ENCODE assay signal across 9 mouse cellular contexts in genomic region chr5:103936906-103937589, GRCm38 (mm10). TPM values are rescaled to one million over a fixed set of nuclear protein-coding genes. Genes with fewer than 3 reads are reported as not detected.
DNase-seq lines count a peak whose midpoint lies in the region; ATAC-seq and TF ChIP-seq lines count a peak whose summit lies in the region.
"Had no signal": no experiment of that assay in that cellular context is flagged by ENCODE, and none has a peak within 500 bp of the region (broad histone marks: within the 10 kb centered on the region; RNA-seq: fewer than 3 reads in every experiment).

No protein-coding gene starts in this region.

- ATAC-seq in G1E (ENCODE audit: extremely low read depth, insufficient number of reproducible peaks, low FRiP score, poor library complexity, severe bottlenecking), result no peak
- no peak; the same call in 1 of the 2 replicates for ATAC-seq in embryonic facial prominence, embryonic 11.5 days (replicated peaks; ENCODE audit: insufficient number of reproducible peaks, low FRiP score, low TSS enrichment, low read depth)
- ATAC-seq in hindbrain, embryonic 14.5 days (ENCODE audit: low FRiP score), result peak; percentile 68
- peak; percentile 55; the same call in 1 of the 2 replicates for ATAC-seq in midbrain, embryonic 12.5 days (ENCODE audit: low FRiP score, low read depth)

- 66% methylated on average over 14 of the region's 14 CpGs for WGBS in embryonic facial prominence, embryonic 11.5 days
- 27% methylated on average over 14 of the region's 14 CpGs for WGBS in hindbrain, embryonic 14.5 days
- 57% methylated on average over 14 of the region's 14 CpGs for WGBS in midbrain, embryonic 12.5 days

- no peaks in the 10 kb centered on the region for H3K27me3 ChIP-seq in G1E (ENCODE audit: insufficient read depth, low read length)
- H3K27me3 ChIP-seq in embryonic facial prominence, embryonic 11.5 days (ENCODE audit: control insufficient read depth, insufficient read depth, low read length), result no peaks in the 10 kb centered on the region
- peaks cover 13% of the 10 kb centered on the region for H3K27me3 ChIP-seq in hindbrain, embryonic 14.5 days (ENCODE audit: control insufficient read depth, insufficient read depth, low read length)
- peaks cover 6% of the 10 kb centered on the region; the same call in 1 of the 2 replicates for H3K27me3 ChIP-seq in midbrain, embryonic 12.5 days

- no peak overlapping the region for H3K27ac ChIP-seq in embryonic facial prominence, embryonic 11.5 days (replicated peaks; ENCODE audit: low read depth, low read length)
- H3K27ac ChIP-seq in hindbrain, embryonic 14.5 days, result 0 out of 2 replicates have a peak overlapping the region, but pooled peaks have one; percentile 5
- 0 out of 2 replicates have a peak overlapping the region, but pooled peaks have one; percentile 35 for H3K27ac ChIP-seq in midbrain, embryonic 12.5 days (replicated peaks)
- H3K27ac ChIP-seq: macrophage had no signal

- 0 out of 2 replicates have a peak, but pooled peaks cover 3% of the 10 kb centered on the region for H3K9me3 ChIP-seq in G1E (replicated peaks)
- no peaks in the 10 kb centered on the region for H3K9me3 ChIP-seq in embryonic facial prominence, embryonic 11.5 days (replicated peaks; ENCODE audit: control insufficient read depth, low read length)
- no peaks in the 10 kb centered on the region for H3K9me3 ChIP-seq in hindbrain, embryonic 14.5 days (ENCODE audit: control insufficient read depth, low read length)
- no peaks in the 10 kb centered on the region for H3K9me3 ChIP-seq in midbrain, embryonic 12.5 days

- H3K36me3 ChIP-seq in G1E (replicated peaks), result no peaks in the 10 kb centered on the region
- no peaks in the 10 kb centered on the region for H3K36me3 ChIP-seq in embryonic facial prominence, embryonic 11.5 days (replicated peaks; ENCODE audit: control insufficient read depth, insufficient read depth, low read depth, low read length)
- H3K36me3 ChIP-seq in hindbrain, embryonic 14.5 days (replicated peaks; ENCODE audit: control insufficient read depth, insufficient read depth), result no peaks in the 10 kb centered on the region
- no peaks in the 10 kb centered on the region for H3K36me3 ChIP-seq in midbrain, embryonic 12.5 days

- H3K4me3 ChIP-seq in G1E (ENCODE audit: low read depth, low read length), result no peak overlapping the region
- no peak overlapping the region for H3K4me3 ChIP-seq in embryonic facial prominence, embryonic 11.5 days (ENCODE audit: low read depth, low read length)
- no peak overlapping the region for H3K4me3 ChIP-seq in hindbrain, embryonic 14.5 days (replicated peaks; ENCODE audit: low read length)
- H3K4me3 ChIP-seq in midbrain, embryonic 12.5 days, result no peak overlapping the region

- peak; percentile 13 to 47 for DNase-seq in heart, adult 18-20 months
- DNase-seq in heart, adult 11 months, result no peak
- no peak for DNase-seq in G1E (ENCODE audit: low spot score)
- peak; percentile 50 for DNase-seq in embryonic facial prominence, embryonic 11.5 days (ENCODE audit: low spot score)
- DNase-seq in hindbrain, embryonic 14.5 days (ENCODE audit: low spot score), result peak; percentile 47
- no peak for DNase-seq in urinary bladder, postnatal 4 days (ENCODE audit: low spot score in 2 of 2)
- no peak for DNase-seq in left cerebral cortex, adult 11 months (ENCODE audit: low spot score)

- H3K9ac ChIP-seq in embryonic facial prominence, embryonic 11.5 days (replicated peaks; ENCODE audit: low read length), result no peak overlapping the region
- no peak overlapping the region for H3K9ac ChIP-seq in hindbrain, embryonic 14.5 days
- H3K9ac ChIP-seq in midbrain, embryonic 12.5 days (replicated peaks), result no peak overlapping the region

- peak; percentile 22; the same call in 1 of the 2 replicates for TF ChIP-seq CTCF in G1E (IDR thresholded peaks at IDR 0.05; ENCODE audit: low read depth, low read length)

- no peaks in the 10 kb centered on the region for H3K4me1 ChIP-seq in G1E (ENCODE audit: insufficient read depth, low read depth, low read length)
- H3K4me1 ChIP-seq in embryonic facial prominence, embryonic 11.5 days (ENCODE audit: control insufficient read depth, insufficient read depth, low read length), result no peaks in the 10 kb centered on the region
- H3K4me1 ChIP-seq in hindbrain, embryonic 14.5 days (replicated peaks; ENCODE audit: control insufficient read depth, insufficient read depth, low read length), result peaks cover 11% of the 10 kb centered on the region
- peaks cover 28% of the 10 kb centered on the region for H3K4me1 ChIP-seq in midbrain, embryonic 12.5 days

- no peak overlapping the region for H3K4me2 ChIP-seq in embryonic facial prominence, embryonic 11.5 days (ENCODE audit: low read depth, low read length)
- no peak overlapping the region for H3K4me2 ChIP-seq in hindbrain, embryonic 14.5 days (replicated peaks)
- H3K4me2 ChIP-seq in midbrain, embryonic 12.5 days (replicated peaks), result no peak overlapping the region

RNA-seq across cellular contexts. Expression of gene Klhl8, which starts 26.0 kb away (rescaled TPM):
- 10 to 100 TPM; 10.2 to 11.1 TPM for total RNA-seq in heart, adult 18-20 months (2021)
- 1.5 TPM in 2 replicates for total RNA-seq in G1E (2014; fragmentation: Nextera tagmentation)
- total RNA-seq in G1E (2017), result 3.0 and 3.3 TPM in 2 replicates
- polyA plus RNA-seq in G1E (2012), result 0.04 and 0.11 TPM in 2 replicates
- 13.4 and 14.4 TPM in 2 replicates for polyA plus RNA-seq in embryonic facial prominence, embryonic 11.5 days (2014; fragmentation: Nextera tagmentation; extraction: Ambion mirVana)
- 45.4 and 47.5 TPM in 2 replicates for polyA plus RNA-seq in hindbrain, embryonic 14.5 days (2014; fragmentation: Nextera tagmentation; extraction: Ambion mirVana)
- polyA plus RNA-seq in midbrain, embryonic 12.5 days (2016; fragmentation: Nextera tagmentation; extraction: Ambion mirVana), result 16.8 and 18.3 TPM in 2 replicates

RNA-seq across cellular contexts. Expression of gene Hsd17b13, which starts 40.2 kb away (rescaled TPM):
- total RNA-seq in heart, adult 18-20 months (2021), result not detected
- total RNA-seq in G1E (2014; fragmentation: Nextera tagmentation) (not detected in 2 replicates), G1E (2017) (0.12 TPM in 1 of 2 replicates, not detected in the other)
- not detected in 2 replicates for polyA plus RNA-seq in G1E (2012)
- polyA plus RNA-seq in embryonic facial prominence, embryonic 11.5 days (2014; fragmentation: Nextera tagmentation; extraction: Ambion mirVana), result not detected in 2 replicates
- polyA plus RNA-seq in hindbrain, embryonic 14.5 days (2014; fragmentation: Nextera tagmentation; extraction: Ambion mirVana), result not detected in 2 replicates
- not detected in 2 replicates for polyA plus RNA-seq in midbrain, embryonic 12.5 days (2016; fragmentation: Nextera tagmentation; extraction: Ambion mirVana)
- polyA plus RNA-seq: macrophage had no signal

Comparison
In these comparisons a context has a peak if more than half of its experiments do, and no peak if none do; other contexts are left out.
1. DNase-seq: peak in heart, adult 18-20 months (2 of 2), embryonic facial prominence, embryonic 11.5 days (single experiment) and hindbrain, embryonic 14.5 days (single experiment); none in heart, adult 11 months (single experiment), G1E (single experiment), urinary bladder, postnatal 4 days (0 of 2) and left cerebral cortex, adult 11 months (single experiment).
2. ATAC-seq: peak in hindbrain, embryonic 14.5 days (single experiment) and midbrain, embryonic 12.5 days (single experiment); none in G1E (single experiment) and embryonic facial prominence, embryonic 11.5 days (single experiment).
3. RNA of gene Klhl8, which starts 26.0 kb away (polyA plus RNA-seq): 45.4 to 47.5 TPM in hindbrain, embryonic 14.5 days, 16.8 to 18.3 TPM in midbrain, embryonic 12.5 days and 13.4 to 14.4 TPM in embryonic facial prominence, embryonic 11.5 days; 0.04 to 0.11 TPM in G1E; every median in the first group is over 10 times any median in the second.